Mouse (Mus musculus) urinary bladder, postnatal 10 days (tissue): Measurements from ENCODE around the gene Gstp1.
A peak's percentile ranks its signal among the peaks of the same experiment; 100 is the strongest.

Experiments
- DNase-seq: peaks from one replicate; pipeline ENCODE4 v3.0.0; 2022; ENCODE audit warnings: low spot score

The Gstp1 gene

DNA sequence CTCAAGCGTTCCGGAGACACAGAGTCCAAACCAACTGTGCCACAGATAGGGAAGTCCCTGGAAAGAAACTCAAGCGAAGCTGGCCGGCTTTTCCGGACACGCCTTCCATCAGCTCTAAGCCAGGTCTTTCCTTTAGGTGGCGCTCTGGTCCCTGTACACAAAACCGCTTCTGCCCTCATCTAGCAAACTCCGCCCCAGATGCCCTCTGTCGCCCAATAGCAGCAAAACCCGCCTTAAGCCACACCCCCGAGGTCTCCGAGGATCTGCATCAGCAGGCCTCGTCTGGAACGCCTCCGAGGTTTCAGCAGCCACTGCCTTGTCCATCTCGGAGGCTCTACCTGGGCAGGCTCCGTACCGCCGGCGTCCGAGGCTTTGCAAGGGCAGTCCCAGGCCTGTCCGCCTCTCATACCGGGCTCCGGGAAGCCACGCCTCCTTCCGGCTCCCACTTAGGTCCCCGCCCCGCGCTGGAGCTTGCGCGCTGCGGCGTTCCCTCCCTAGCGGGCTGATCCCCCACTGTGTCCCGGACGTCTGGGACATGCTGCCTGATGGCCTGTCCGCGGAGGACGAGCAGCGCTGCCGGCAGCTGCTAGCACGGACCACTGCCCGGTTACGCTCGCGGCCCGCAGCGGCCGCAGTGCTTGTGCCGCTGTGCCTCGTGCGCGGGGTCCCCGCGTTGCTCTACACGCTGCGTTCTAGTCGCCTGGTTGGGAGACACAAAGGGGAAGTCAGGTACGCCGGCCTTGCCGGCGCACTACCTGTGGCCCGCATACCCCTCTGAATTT is 37.5 kb downstream of the Gstp1 start, which contains the start of the genes Nudt8 and Gm49405:
TSS of gene Nudt8 (plus strand) at position 462 of the 782 bp plus-strand sequence.
TSS of gene Gm49405 (plus strand) at position 508 of the 782 bp plus-strand sequence.
- peak; percentile 75 for DNase-seq

DNA sequence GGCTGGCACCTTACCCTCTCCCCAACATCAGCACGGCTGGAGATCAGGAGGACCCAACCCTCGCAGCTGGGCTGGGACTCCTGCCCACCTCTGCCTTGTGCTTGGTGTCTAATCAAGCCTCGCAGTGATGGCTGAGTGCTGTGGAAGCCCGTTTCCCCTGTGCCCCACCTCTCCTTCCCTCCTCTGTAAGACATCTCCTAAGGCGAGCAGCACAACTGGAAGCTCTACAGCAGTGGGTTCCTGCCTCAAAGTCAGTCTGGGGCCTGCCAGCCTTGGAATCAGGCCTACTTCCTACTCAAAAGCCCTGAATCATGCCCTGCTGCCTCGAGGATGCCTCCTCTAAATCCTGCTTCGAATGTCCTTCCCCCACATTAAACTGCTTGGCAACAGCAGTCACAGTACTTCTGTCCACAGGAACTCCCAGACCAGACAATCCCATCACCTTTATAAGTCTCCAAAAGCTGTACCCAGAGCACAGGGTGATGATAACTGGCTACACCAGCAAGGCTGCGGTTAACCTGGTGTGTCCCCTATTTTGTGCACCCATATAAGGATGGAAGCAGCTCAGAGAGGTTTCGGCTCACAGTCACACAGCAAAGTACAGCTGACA is 38.6 kb downstream of the Gstp1 start:
- DNase-seq = no peak

DNA sequence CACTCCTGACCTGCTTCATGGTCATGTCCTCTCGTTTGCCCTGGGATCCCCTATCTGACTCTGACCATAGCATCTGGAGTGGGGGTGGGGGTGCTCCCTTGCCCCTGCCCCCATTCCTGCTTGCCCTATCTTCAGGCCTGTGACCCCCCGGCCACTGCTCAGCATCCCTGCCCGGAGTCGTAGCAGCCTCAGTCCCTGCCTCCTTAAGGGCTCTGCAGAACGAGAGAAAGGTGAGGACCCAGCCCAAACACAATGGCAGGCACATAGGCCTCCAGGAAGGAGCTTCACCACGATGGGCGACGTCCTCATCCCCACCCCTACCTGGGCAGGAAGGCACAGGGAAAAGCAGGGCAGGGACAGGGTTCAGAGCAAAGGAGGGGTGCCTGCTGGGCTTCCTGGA is 39.5 kb downstream of the Gstp1 start:
- DNase-seq = no peak

DNA sequence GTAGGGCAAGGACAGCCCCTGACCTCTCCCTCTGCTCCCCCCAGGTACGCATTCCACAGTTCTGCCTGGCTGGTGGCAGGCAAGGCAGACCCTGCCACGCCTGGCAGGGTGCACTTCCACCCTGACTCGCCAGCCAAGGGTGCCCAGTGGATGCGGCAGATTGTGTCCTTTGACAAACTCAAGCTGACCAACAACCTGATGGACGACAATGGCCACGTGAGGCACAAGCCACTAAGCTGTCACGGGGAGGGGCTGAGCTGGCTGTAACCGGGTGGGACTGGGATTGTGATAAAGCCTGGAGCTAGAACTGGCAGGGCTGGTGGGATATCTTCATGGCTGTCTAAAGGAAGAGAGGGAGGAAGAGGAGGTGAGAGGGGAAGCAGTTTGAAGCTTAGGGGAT is 40.6 kb downstream of the Gstp1 start:
- no peak for DNase-seq

DNA sequence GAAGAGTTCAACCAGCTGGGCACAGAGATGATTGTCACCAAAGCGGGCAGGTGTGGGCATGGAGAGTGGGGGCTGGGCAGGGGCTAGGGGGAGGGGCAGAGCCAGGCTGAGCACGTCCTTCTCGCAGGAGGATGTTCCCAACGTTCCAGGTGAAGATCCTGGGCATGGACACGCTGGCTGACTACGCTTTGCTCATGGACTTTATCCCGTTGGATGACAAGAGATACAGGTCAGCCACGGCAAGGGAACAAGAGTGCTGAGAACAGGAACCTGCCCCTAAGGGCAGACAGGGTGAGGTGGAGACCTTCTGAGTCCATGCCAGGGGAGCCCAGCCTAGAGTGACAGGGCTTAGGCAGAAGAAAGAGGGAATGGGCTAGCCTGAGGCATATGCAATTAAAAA is 41.0 kb downstream of the Gstp1 start:
- DNase-seq = no peak

DNA sequence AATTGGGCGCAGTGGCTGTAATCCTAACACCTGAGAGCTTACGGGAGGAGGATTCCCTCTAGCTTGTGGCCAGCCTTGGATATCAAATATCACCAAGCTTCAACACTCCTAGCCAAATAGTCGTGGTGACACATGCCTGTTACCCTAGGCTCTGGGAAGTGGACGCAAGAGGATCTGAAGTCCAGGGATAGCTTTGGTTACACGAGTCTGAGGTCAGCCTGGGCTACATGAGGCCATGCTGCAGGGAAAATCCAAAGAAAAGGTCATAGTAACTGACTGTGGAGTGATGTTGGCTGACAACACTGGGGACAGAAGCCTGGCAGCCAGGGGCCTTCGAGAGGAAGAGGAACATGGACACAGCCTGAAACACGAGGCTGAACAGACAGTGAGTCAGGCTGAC is 41.7 kb downstream of the Gstp1 start:
- no peak for DNase-seq

DNA sequence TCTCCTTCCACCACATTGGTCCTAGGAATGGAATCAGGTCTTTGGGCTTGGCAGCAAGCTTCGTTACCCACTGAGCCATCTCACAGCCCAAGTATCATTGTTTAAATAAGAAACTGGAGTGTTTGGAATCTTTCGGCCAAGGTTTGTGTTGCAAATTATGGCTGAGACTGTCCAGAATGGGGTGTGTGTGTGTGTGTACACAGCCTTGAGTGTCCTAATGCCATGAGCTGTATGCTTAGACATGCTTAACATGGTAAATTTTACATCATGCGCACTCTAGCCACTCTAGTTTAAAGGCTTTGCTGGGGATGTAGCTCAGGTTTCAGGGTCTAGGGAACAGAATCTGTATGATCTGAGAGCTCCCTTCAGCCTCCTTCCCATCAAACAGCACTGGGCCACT is 42.3 kb downstream of the Gstp1 start:
- no peak for DNase-seq

DNA sequence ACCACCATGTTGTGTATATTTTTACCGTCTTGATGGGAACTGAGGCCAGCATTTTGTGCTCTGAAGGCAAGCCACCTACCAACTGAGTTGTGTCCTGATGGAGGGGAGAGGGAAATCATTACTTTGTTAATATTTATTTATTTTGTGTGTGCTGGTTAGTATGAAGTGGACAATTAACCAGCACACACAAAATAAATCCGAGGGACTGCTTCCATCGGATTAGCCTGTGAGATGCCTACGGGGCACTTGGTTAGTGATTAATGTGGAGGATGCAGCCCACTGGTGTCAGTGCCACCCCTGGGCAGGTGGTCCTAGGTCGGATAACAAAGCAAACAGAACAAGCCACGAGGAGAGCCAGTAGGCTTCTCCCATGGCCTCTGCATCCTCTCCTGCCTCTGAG is 42.9 kb downstream of the Gstp1 start:
- no peak for DNase-seq

DNA sequence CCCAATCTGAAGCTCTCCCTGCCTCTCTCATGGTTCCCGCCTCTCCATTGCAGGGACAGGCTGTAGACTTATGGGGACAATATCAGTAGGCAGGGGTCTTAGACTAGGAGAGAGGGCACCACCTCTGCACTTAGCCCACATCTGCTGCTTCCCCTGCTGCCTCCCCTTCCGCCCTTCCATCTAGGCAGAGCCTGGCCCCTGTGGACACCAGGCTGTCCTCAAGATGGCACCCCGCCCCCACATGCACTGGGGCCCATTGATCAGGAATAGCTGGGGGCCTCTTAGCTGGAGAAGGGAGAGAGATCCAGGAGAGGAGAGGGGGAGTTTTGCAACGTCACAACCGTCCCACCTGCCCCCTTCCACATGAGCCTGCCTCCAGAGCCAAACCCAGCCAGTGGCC is 45.4 kb downstream of the Gstp1 start, which contains the start of gene Tbx10:
TSS of gene Tbx10 (plus strand) at position 337 of the 400 bp plus-strand sequence.
- DNase-seq = no peak

DNA sequence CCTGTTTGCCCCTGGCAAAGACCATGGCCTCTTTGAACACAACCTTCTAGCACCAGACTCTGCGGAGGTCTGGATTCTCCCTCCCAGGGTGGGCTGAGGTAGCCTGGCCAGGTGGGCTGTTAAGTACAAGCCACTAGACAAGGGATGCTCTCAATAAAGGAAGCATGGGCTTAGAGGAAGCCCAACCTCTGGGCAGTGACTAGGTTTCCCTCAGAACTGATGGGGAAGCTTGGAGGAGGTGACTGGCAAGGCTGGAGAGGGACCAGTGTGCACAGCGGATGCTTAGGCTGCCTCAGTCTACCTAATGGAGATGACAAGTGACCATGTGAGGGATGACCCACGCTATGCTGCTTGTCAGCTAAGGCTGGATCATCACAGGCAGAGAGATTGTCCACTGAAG is 45.8 kb downstream of the Gstp1 start:
- DNase-seq = no peak

DNA sequence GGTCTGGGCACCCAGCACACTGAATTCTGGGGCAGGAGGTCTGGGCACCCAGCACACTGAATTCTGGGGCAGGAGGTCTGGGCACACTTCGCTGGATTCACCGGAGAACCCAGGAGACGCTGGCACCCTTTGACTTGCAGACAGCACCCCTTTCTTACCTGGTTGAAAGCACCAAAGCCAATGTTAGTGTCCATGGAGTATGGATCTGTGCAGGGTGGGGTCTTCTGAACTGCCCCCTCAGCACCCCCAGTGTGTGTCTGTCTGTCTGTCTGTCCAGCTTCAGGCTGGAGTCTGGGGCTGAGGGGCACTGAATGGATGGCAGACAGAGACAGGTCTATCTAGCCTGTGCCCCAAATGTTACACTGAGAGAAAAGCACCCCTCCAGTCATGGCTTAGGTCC is 46.2 kb downstream of the Gstp1 start:
- DNase-seq = no peak

DNA sequence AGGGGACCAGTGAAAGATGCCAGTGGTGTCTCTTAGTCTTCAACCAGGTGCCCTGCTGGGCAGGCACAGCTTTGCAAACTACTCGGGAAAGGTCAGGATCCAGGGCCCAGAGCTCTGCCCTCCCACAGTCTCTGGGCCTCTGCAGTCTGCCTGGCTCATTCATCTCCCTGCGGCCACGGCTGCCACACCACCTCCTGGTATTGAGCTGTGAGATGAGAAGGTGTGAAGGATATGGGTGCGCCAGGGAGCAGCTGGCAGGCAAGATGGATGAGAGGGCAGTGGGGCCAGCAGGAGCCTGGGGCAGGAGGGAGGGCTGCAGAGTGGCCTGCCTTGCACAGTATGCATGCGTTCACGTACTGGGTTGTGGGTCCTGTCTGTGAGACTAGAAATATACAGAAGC is 47.0 kb downstream of the Gstp1 start:
- no peak for DNase-seq

DNA sequence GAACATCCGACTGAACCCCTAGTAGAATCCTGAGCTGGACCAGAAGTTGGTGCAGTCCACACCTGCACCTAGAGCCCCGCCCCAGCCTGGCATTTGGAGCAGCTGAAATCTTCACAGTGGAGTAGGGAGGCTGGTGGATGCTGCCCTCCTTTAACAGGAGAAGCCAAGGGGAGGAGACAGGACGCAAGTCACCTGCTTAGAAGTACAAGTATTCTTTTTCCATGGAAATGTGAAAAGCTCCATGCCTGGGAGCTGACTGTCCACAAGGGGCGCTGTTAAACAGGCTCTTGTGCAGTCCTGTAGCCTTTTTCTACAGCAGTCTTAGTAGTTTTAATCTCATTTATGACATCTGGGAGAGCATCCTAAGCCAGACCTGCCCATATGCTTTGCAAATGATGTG is 49.0 kb downstream of the Gstp1 start:
- no peak for DNase-seq

DNA sequence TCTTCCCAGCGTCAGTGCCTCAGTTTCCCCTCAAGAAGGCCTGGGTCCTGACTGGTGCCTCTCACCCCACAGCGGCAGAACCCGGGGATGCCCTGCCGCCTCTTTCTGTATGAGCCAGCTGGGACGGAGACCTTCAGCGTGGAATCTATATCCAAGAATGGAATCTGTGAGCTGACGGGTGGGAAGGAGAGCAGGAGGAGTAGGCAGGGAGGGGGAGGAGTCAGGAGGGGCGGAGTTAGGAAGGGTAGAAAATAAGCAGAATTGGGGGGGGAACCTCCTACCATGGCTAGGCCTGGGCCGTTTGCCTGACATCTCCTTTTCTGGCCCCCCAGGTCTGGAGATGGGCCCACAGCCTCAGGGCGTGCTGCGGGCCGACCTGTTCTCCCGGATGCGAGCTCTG is 49.7 kb downstream of the Gstp1 start:
- no peak for DNase-seq

DNA sequence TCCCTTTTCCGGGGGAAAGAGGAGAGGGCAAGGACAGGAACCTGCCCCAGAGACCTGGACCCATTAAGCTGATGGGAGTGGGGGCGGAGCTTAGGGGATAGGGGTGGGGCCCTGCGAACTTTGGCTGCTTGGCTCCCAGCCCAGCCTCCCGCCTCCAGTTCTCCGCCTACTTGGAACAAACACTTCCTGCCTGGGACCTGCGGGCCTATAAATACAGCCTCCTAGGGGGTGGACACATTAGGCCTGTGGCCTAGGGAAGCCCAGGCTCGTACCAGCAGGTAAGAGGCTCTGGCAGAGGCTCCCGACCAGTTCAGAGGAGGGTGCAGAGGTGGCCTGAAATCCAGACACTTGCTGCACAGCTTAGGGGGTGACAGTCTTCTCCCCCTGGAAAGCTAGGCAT is 51.5 kb downstream of the Gstp1 start, which contains the start of gene Acy3:
TSS of gene Acy3 (plus strand) at position 237 of the 400 bp plus-strand sequence.
- peak; percentile 26 for DNase-seq
